Mouse (Mus musculus) gastrocnemius, postnatal 4 days (tissue): ENCODE data around the gene Sec16a. TPM values are rescaled to one million over a fixed set of nuclear protein-coding genes. Genes with fewer than 3 reads are reported as not detected.
A peak's percentile ranks its signal among the peaks of the same experiment; 100 is the strongest.

ENCODE experiments used
- DNase-seq, 2 experiments: peaks; one replicate each; pipeline ENCODE4 v3.0.0; 2021 to 2022; ENCODE audit warnings: low spot score in 2 of 2, mixed read lengths in 2 of 2
- total RNA-seq, 2 experiments: library from RNA; stranded (reverse); gene quantifications; 2 replicates each; pipeline ENCODE4 v1.2.3; 2021

Gene Sec16a
- total RNA-seq, 2 experiments from 2014 or later = 40.9 to 45.4 TPM

- DNase-seq = no peak
Observed at GRCm38 (mm10) chr2:26474789-26475504, 29.9 kb upstream of the Sec16a start.

- DNase-seq = no peak
Observed at GRCm38 (mm10) chr2:26472312-26473090, 27.5 kb upstream of the Sec16a start.

- no peak for DNase-seq
Observed at GRCm38 (mm10) chr2:26471652-26472285, 26.8 kb upstream of the Sec16a start.

- no peak for DNase-seq
Observed at GRCm38 (mm10) chr2:26470967-26471366, 26.0 kb upstream of the Sec16a start.

GRCm38 (mm10) chr2:26468376-26468775 lies 23.4 kb upstream of the Sec16a start:
- DNase-seq = no peak

GRCm38 (mm10) chr2:26463412-26463811 lies 18.4 kb upstream of the Sec16a start:
- no peak for DNase-seq

- DNase-seq = no peak
Observed at GRCm38 (mm10) chr2:26462980-26463379, 18.0 kb upstream of the Sec16a start.

GRCm38 (mm10) chr2:26461667-26462066 lies 16.7 kb upstream of the Sec16a start:
- DNase-seq = no peak

- no peak for DNase-seq
Observed at GRCm38 (mm10) chr2:26460837-26461236, 15.8 kb upstream of the Sec16a start.

- no peak for DNase-seq
Observed at GRCm38 (mm10) chr2:26460097-26460646, 15.2 kb upstream of the Sec16a start.

- DNase-seq = no peak
Observed at GRCm38 (mm10) chr2:26459478-26459877, 14.5 kb upstream of the Sec16a start.

GRCm38 (mm10) chr2:26458402-26459124 lies 13.5 kb upstream of the Sec16a start:
- peak in 1 of 2 experiments; percentile 49 for DNase-seq

- DNase-seq = peak; percentile 58 to 76
Observed at GRCm38 (mm10) chr2:26449121-26450060, 4.4 kb upstream of the Sec16a start.

- DNase-seq = no peak
Observed at GRCm38 (mm10) chr2:26447451-26447850, 2.4 kb upstream of the Sec16a start.

GRCm38 (mm10) chr2:26446671-26447070 lies 1.7 kb upstream of the Sec16a start:
- DNase-seq = no peak

GRCm38 (mm10) chr2:26445666-26446445 lies 840 bp upstream of the Sec16a start:
- DNase-seq = peak; percentile 74 to 91

- no peak for DNase-seq
Observed at GRCm38 (mm10) chr2:26444368-26444767, 648 bp downstream of the Sec16a start.

GRCm38 (mm10) chr2:26443876-26444275 lies 1.1 kb downstream of the Sec16a start:
- DNase-seq = no peak

- no peak for DNase-seq
Observed at GRCm38 (mm10) chr2:26442843-26443242, 2.2 kb downstream of the Sec16a start.
